Mouse (Mus musculus): ENCODE data around the gene B830017H08Rik.

GRCm38 (mm10) chr16:17796519-17796918 is 36.4 kb upstream of the B830017H08Rik start:
- TF ChIP-seq CTCF (IDR thresholded peaks at IDR 0.05; ENCODE audit: low read depth) (no peak), EP300 (IDR thresholded peaks at IDR 0.05; ENCODE audit: low read depth) (no peak)

Data from liver, embryonic 14.5 days (tissue).